Mouse (Mus musculus) limb, embryonic 14.5 days (tissue): ENCODE data around the gene Syndig1l. TPM values are rescaled to one million over a fixed set of nuclear protein-coding genes. Genes with fewer than 3 reads are reported as not detected.

Source experiments
- ATAC-seq: fragments of 200-750 bp; cut with Nextera tagmentation; 2 replicates; pipeline ENCODE4 v1.8.0; 2017; ENCODE audit warnings: low read depth, moderate number of reproducible peaks, moderate TSS enrichment; ENCODE audit not compliant: low FRiP score
- DNase-seq: peaks from one replicate; pipeline ENCODE4 v3.0.0-alpha.2; 2015; ENCODE audit warnings: low spot score
- H3K27ac ChIP-seq: fragments of 300-500 bp; sonication (generic); replicated peaks from 2 replicates; pipeline ENCODE4 v1.5.1; 2014; ENCODE audit warnings: low read depth, mild to moderate bottlenecking, low read length, moderate library complexity, mixed read lengths
- H3K27me3 ChIP-seq: fragments of 300-500 bp; sonication (generic); 2 replicates; pipeline ENCODE4 v1.6.1; 2014; ENCODE audit warnings: low read length, mixed read lengths; ENCODE audit not compliant: control insufficient read depth, insufficient read depth
- H3K36me3 ChIP-seq: fragments of 300-500 bp; sonication (generic); 2 replicates; pipeline ENCODE4 v1.6.1; 2014; ENCODE audit warnings: mild to moderate bottlenecking, low read length, moderate library complexity, mixed read lengths; ENCODE audit not compliant: control insufficient read depth, insufficient read depth
- H3K4me1 ChIP-seq: fragments of 300-500 bp; sonication (generic); 2 replicates; pipeline ENCODE4 v1.6.1; 2014; ENCODE audit warnings: antibody characterized with exemption, low read length, mixed read lengths; ENCODE audit not compliant: control insufficient read depth, insufficient read depth
- H3K4me2 ChIP-seq: fragments of 300-500 bp; sonication (generic); replicated peaks from 2 replicates; pipeline ENCODE4 v1.6.1; 2014; ENCODE audit warnings: low read depth, mild to moderate bottlenecking, low read length, moderate library complexity; ENCODE audit not compliant: severe bottlenecking
- H3K4me3 ChIP-seq: fragments of 300-500 bp; sonication (generic); replicated peaks from 2 replicates; pipeline ENCODE4 v1.5.1; 2014; ENCODE audit warnings: low read length
- H3K9ac ChIP-seq: fragments of 300-500 bp; sonication (generic); 2 replicates; pipeline ENCODE4 v1.6.1; 2014; ENCODE audit warnings: mild to moderate bottlenecking, low read depth, low read length, moderate library complexity; ENCODE audit not compliant: severe bottlenecking
- H3K9me3 ChIP-seq: fragments of 300-500 bp; sonication (generic); 2 replicates; pipeline ENCODE4 v1.6.1; 2016; ENCODE audit warnings: low read length; ENCODE audit not compliant: control insufficient read depth
- POLR2A ChIP-seq: fragments of 200-500 bp; IDR thresholded peaks from 2 replicates; pipeline ENCODE4 v1.8.0; 2012; ENCODE audit warnings: inconsistent platforms, mild to moderate bottlenecking, moderate library complexity, borderline replicate concordance; ENCODE audit not compliant: insufficient read depth, insufficient read length; ENCODE audit errors: extremely low read depth
- WGBS: fragments of 180-500 bp; shearing (Covaris S2); extraction: QIAGEN DNeasy Blood & Tissue Kit; methylation state at CpG from one replicate; pipeline ENCODE4 v1.1.7; 2014; 5-methylcytosine and 5-hydroxymethylcytosine counted together
- polyA plus RNA-seq, 2 experiments: library from polyadenylated mRNA; depleted of rRNA in 1 of 2; stranded (reverse) in 1 of 2; unstranded in 1 of 2; fragments of >200 nt; fragmentation: Nextera tagmentation in 1 of 2; extraction: Ambion mirVana in 1 of 2; gene quantifications; 2 replicates each; pipeline versions ENCODE4 v1.2.1 to v1.2.3; 2012 to 2014

The Syndig1l gene
- polyA plus RNA-seq, 2 experiments: 0.03 TPM; not detected in 1

DNA sequence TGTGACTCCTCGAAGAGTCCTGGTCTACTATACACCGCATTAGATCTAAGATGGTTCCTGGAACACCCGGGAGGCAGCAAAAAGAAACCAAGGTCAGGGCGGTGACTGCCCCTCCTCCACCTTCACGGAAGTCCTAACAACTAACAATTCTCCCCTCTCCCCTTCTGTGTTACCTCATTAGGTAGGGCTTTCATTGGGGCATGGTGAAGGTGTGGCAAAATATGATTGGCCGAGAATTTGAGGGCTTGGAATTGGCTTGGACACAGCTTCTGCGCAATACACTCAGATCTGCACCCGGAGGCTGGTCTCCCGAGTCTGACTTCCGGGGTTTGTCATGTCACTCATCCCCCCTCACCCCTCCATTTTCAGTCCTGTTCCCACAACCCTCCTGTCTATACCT lies 29.8 kb upstream of the Syndig1l start:
- H3K36me3 ChIP-seq: no peaks in the 10 kb centered on the region
- H3K27me3 ChIP-seq: no peaks in the 10 kb centered on the region
- H3K9me3 ChIP-seq: no peaks in the 10 kb centered on the region
- no peak overlapping the region for H3K4me3 ChIP-seq
- H3K4me2 ChIP-seq: no peak overlapping the region
- DNase-seq: no peak
- no peak overlapping the region for H3K9ac ChIP-seq
- no peak overlapping the region for H3K27ac ChIP-seq
- no peaks in the 10 kb centered on the region for H3K4me1 ChIP-seq
- no peak for TF ChIP-seq POLR2A
- ATAC-seq: no peak
- 89% methylated on average over 10 of the region's 10 CpGs for WGBS

- Histone ChIP-seq H3K9me3 (no peaks in the 10 kb centered on the region), H3K4me2 (no peak overlapping the region), H3K27ac (no peak overlapping the region), H3K4me1 (no peaks in the 10 kb centered on the region), H3K27me3 (no peaks in the 10 kb centered on the region), H3K9ac (no peak overlapping the region), H3K36me3 (no peaks in the 10 kb centered on the region), H3K4me3 (no peak overlapping the region)
- no peak for DNase-seq
- no peak for TF ChIP-seq POLR2A
- WGBS: 50% methylated on average over 5 of the region's 5 CpGs
- ATAC-seq: no peak
Observed at GRCm38 (mm10) chr12:84727434-84727833, 28.8 kb upstream of the Syndig1l start.

DNA sequence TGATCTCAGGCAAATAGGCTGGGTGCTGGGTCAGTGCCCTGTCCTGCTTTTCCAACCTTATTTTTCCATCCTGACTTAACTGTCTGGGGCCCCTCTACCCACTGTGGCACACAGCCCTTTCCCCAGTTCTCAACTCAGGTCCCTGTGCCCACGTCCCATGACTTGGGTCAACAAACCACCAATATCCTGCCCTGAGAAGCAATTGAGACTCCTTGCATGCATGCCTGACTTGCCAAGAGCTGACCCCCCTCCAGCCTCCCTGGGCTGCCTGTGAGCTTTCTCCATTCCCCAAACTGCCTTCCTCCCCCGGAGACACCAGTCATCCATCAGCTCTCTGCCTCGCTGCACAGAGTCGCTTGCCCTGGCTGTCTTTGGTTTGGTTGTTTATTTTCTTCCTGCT lies 28.4 kb upstream of the Syndig1l start:
- WGBS: 33% methylated on average over 4 of the region's 4 CpGs
- Histone ChIP-seq H3K9me3 (no peaks in the 10 kb centered on the region), H3K4me2 (no peak overlapping the region), H3K27ac (no peak overlapping the region), H3K4me3 (no peak overlapping the region), H3K9ac (no peak overlapping the region), H3K27me3 (no peaks in the 10 kb centered on the region), H3K36me3 (no peaks in the 10 kb centered on the region), H3K4me1 (no peaks in the 10 kb centered on the region)
- DNase-seq (no peak), ATAC-seq (no peak)
- no peak for TF ChIP-seq POLR2A

DNA sequence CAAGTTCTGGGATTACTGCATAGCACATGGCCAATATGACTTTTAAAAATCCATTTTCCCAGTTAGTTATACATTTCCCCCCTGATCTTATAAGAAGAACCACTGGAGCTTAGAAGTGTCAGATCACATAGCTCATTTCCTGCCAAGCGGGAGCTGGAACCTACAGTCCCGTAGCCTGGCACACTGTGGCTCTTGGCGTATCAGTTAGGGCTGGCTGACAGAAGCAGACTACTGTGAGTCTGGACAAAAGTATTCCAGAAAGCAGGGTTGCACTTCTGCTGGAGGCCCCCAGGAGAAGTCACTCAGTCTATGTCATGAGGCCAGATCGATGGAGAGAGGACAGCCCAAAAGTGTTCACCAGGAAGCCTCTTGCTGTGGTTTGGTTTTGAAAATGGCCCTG lies 27.8 kb upstream of the Syndig1l start:
- no peak overlapping the region for H3K27ac ChIP-seq
- no peaks in the 10 kb centered on the region for H3K4me1 ChIP-seq
- 81% methylated on average over 4 of the region's 4 CpGs for WGBS
- H3K27me3 ChIP-seq: no peaks in the 10 kb centered on the region
- no peaks in the 10 kb centered on the region for H3K9me3 ChIP-seq
- ATAC-seq: no peak
- no peak overlapping the region for H3K4me3 ChIP-seq
- H3K36me3 ChIP-seq: no peaks in the 10 kb centered on the region
- no peak for TF ChIP-seq POLR2A
- no peak for DNase-seq
- H3K4me2 ChIP-seq: no peak overlapping the region
- no peak overlapping the region for H3K9ac ChIP-seq

GRCm38 (mm10) chr12:84718462-84719244 lies 20.0 kb upstream of the Syndig1l start:
- Histone ChIP-seq H3K9me3 (no peaks in the 10 kb centered on the region), H3K4me2 (no peak overlapping the region), H3K27me3 (no peaks in the 10 kb centered on the region), H3K36me3 (no peaks in the 10 kb centered on the region), H3K4me1 (no peaks in the 10 kb centered on the region), H3K4me3 (no peak overlapping the region), H3K27ac (no peak overlapping the region), H3K9ac (no peak overlapping the region)
- no peak for TF ChIP-seq POLR2A
- WGBS: 83% methylated on average over 9 of the region's 9 CpGs
- DNase-seq (no peak), ATAC-seq (no peak)

GRCm38 (mm10) chr12:84714578-84714977 lies 15.9 kb upstream of the Syndig1l start:
- H3K4me1 ChIP-seq: no peaks in the 10 kb centered on the region

More at GRCm38 (mm10) chr12:84714578-84714977, 15.9 kb upstream of the Syndig1l start:
- Histone ChIP-seq H3K9ac (no peak overlapping the region), H3K36me3 (no peaks in the 10 kb centered on the region), H3K9me3 (no peaks in the 10 kb centered on the region), H3K27me3 (no peaks in the 10 kb centered on the region), H3K4me3 (no peak overlapping the region), H3K27ac (no peak overlapping the region), H3K4me2 (no peak overlapping the region)
- WGBS: 47% methylated on average over 6 of the region's 6 CpGs
- DNase-seq (no peak), ATAC-seq (no peak)
- no peak for TF ChIP-seq POLR2A
